Mouse (Mus musculus): Measurements from ENCODE around the gene Soga1. TPM values are rescaled to one million over a fixed set of nuclear protein-coding genes. Genes with fewer than 3 reads are reported as not detected.

Gene Soga1
- polyA plus RNA-seq, 1 experiment from 2014 or later, result 7.1 TPM

GRCm38 (mm10) chr2:157012341-157012740 is 66.7 kb downstream of the Soga1 start:
- Histone ChIP-seq H3K27ac (no peak overlapping the region), H3K36me3 (replicated peaks) (peaks cover 16% of the 10 kb centered on the region)
- 87% methylated on average over 6 of the region's 6 CpGs for WGBS

GRCm38 (mm10) chr2:157010634-157011310 is 68.3 kb downstream of the Soga1 start:
- 65% methylated on average over 11 of the region's 11 CpGs for WGBS
- peaks cover 11% of the 10 kb centered on the region for H3K4me1 ChIP-seq
- H3K4me3 ChIP-seq, result no peak overlapping the region
- H3K27ac ChIP-seq, result no peak overlapping the region
- no peak overlapping the region for H3K4me2 ChIP-seq
- ATAC-seq (replicated peaks), result no peak
- no peaks in the 10 kb centered on the region for H3K9me3 ChIP-seq
- peaks cover under 1% of the 10 kb centered on the region for H3K36me3 ChIP-seq (replicated peaks)
- no peaks in the 10 kb centered on the region for H3K27me3 ChIP-seq (replicated peaks)
- H3K9ac ChIP-seq, result no peak overlapping the region

More at GRCm38 (mm10) chr2:157012341-157012740, 66.7 kb downstream of the Soga1 start:
- Histone ChIP-seq H3K9ac (no peak overlapping the region), H3K9me3 (no peaks in the 10 kb centered on the region), H3K27me3 (replicated peaks) (no peaks in the 10 kb centered on the region), H3K4me1 (peaks cover 1% of the 10 kb centered on the region), H3K4me3 (no peak overlapping the region), H3K4me2 (no peak overlapping the region)
- ATAC-seq (replicated peaks), result no peak

GRCm38 (mm10) chr2:157010121-157010520 is 68.9 kb downstream of the Soga1 start:
- H3K36me3 ChIP-seq (replicated peaks), result no peaks in the 10 kb centered on the region
- H3K4me1 ChIP-seq, result peaks cover 11% of the 10 kb centered on the region
- H3K27me3 ChIP-seq (replicated peaks), result no peaks in the 10 kb centered on the region
- no peak overlapping the region for H3K9ac ChIP-seq
- H3K4me3 ChIP-seq, result no peak overlapping the region
- no peaks in the 10 kb centered on the region for H3K9me3 ChIP-seq
- no peak overlapping the region for H3K27ac ChIP-seq
- no peak overlapping the region for H3K4me2 ChIP-seq
- ATAC-seq (replicated peaks), result no peak

- Histone ChIP-seq H3K9ac (no peak overlapping the region), H3K27ac (no peak overlapping the region), H3K4me3 (no peak overlapping the region), H3K36me3 (replicated peaks) (no peaks in the 10 kb centered on the region), H3K27me3 (replicated peaks) (no peaks in the 10 kb centered on the region), H3K4me2 (no peak overlapping the region), H3K4me1 (peaks cover 11% of the 10 kb centered on the region), H3K9me3 (no peaks in the 10 kb centered on the region)
- ATAC-seq (replicated peaks), result no peak
These were observed 70.5 kb downstream of the Soga1 start for GRCm38 (mm10) chr2:157008509-157008908.

GRCm38 (mm10) chr2:157007234-157007596 is 71.8 kb downstream of the Soga1 start:
- 32% methylated on average over 5 of the region's 5 CpGs for WGBS
- no peaks in the 10 kb centered on the region for H3K27me3 ChIP-seq (replicated peaks)
- peak overlapping the region; percentile 98 for H3K4me2 ChIP-seq
- ATAC-seq (replicated peaks), result peak; percentile 53; the same call in 1 of the 2 replicates
- no peaks in the 10 kb centered on the region for H3K9me3 ChIP-seq
- peak overlapping the region; percentile 69 for H3K27ac ChIP-seq
- H3K9ac ChIP-seq, result peak overlapping the region; percentile 45
- H3K4me1 ChIP-seq, result peaks cover 11% of the 10 kb centered on the region
- H3K4me3 ChIP-seq, result peak overlapping the region; percentile 56
- no peaks in the 10 kb centered on the region for H3K36me3 ChIP-seq (replicated peaks)

GRCm38 (mm10) chr2:157006511-157007233 is 72.4 kb downstream of the Soga1 start, which contains the start of gene Dsn1:
Dsn1 (minus strand) TSS chr2:157007154.
- Histone ChIP-seq H3K27ac (peak within 1 kb of the TSS; percentile 69), H3K4me1 (peaks cover 11% of the 10 kb centered on the region), H3K4me3 (peak within 1 kb of the TSS; percentile 56), H3K9ac (peak within 1 kb of the TSS; percentile 45), H3K4me2 (peak within 1 kb of the TSS; percentile 98), H3K9me3 (no peaks in the 10 kb centered on the region), H3K36me3 (replicated peaks) (no peaks in the 10 kb centered on the region), H3K27me3 (replicated peaks) (no peaks in the 10 kb centered on the region)
- ATAC-seq (replicated peaks), result peak; percentile 81
- WGBS, result under 1% methylated on average over 56 of the region's 56 CpGs

- WGBS, result 93% methylated on average over 4 of the region's 4 CpGs
- H3K4me1 ChIP-seq, result peaks cover 10% of the 10 kb centered on the region
These were observed 76.7 kb downstream of the Soga1 start for GRCm38 (mm10) chr2:157002321-157002720.

GRCm38 (mm10) chr2:156998263-156998662 is 80.8 kb downstream of the Soga1 start:
- no peaks in the 10 kb centered on the region for H3K36me3 ChIP-seq (replicated peaks)
- H3K27ac ChIP-seq, result no peak overlapping the region
- H3K4me1 ChIP-seq, result no peaks in the 10 kb centered on the region
- ATAC-seq (replicated peaks), result no peak
- no peak overlapping the region for H3K9ac ChIP-seq
- H3K4me2 ChIP-seq, result no peak overlapping the region
- no peaks in the 10 kb centered on the region for H3K9me3 ChIP-seq
- H3K27me3 ChIP-seq (replicated peaks), result no peaks in the 10 kb centered on the region
- no peak overlapping the region for H3K4me3 ChIP-seq
- 92% methylated on average over 5 of the region's 5 CpGs for WGBS

More at GRCm38 (mm10) chr2:157002321-157002720, 76.7 kb downstream of the Soga1 start:
- H3K9me3 ChIP-seq, result no peaks in the 10 kb centered on the region
- H3K27me3 ChIP-seq (replicated peaks), result no peaks in the 10 kb centered on the region
- no peak overlapping the region for H3K4me3 ChIP-seq
- no peak overlapping the region for H3K9ac ChIP-seq
- H3K36me3 ChIP-seq (replicated peaks), result no peaks in the 10 kb centered on the region
- no peak overlapping the region for H3K4me2 ChIP-seq
- ATAC-seq (replicated peaks), result no peak
- H3K27ac ChIP-seq, result no peak overlapping the region

- Histone ChIP-seq H3K9ac (no peak overlapping the region), H3K36me3 (replicated peaks) (no peaks in the 10 kb centered on the region), H3K27ac (no peak overlapping the region), H3K27me3 (replicated peaks) (no peaks in the 10 kb centered on the region), H3K4me2 (no peak overlapping the region), H3K9me3 (no peaks in the 10 kb centered on the region), H3K4me1 (no peaks in the 10 kb centered on the region), H3K4me3 (no peak overlapping the region)
- 68% methylated on average over 6 of the region's 6 CpGs for WGBS
- no peak for ATAC-seq (replicated peaks)
These were observed 82.5 kb downstream of the Soga1 start for GRCm38 (mm10) chr2:156996576-156996975.

- Histone ChIP-seq H3K4me2 (peak within 1 kb of the TSS; percentile 63), H3K36me3 (replicated peaks) (no peaks in the 10 kb centered on the region), H3K9me3 (no peaks in the 10 kb centered on the region), H3K4me1 (peaks cover 10% of the 10 kb centered on the region), H3K27me3 (replicated peaks) (no peaks in the 10 kb centered on the region), H3K9ac (peak within 1 kb of the TSS; percentile 90), H3K27ac (peak within 1 kb of the TSS; percentile 88), H3K4me3 (peak within 1 kb of the TSS; percentile 76)
- WGBS, result under 1% methylated on average over 66 of the region's 66 CpGs
- peak; percentile 96 for ATAC-seq (replicated peaks)
These were observed 87.4 kb downstream of the Soga1 start, which contains the start of gene Ndrg3 for GRCm38 (mm10) chr2:156991470-156992319. Ndrg3 (minus strand) TSS chr2:156992056.

GRCm38 (mm10) chr2:156990727-156991431 is 88.2 kb downstream of the Soga1 start:
- H3K4me3 ChIP-seq, result peak overlapping the region; percentile 76
- 3% methylated on average over 16 of the region's 16 CpGs for WGBS
- peak overlapping the region; percentile 63 for H3K4me2 ChIP-seq
- no peak overlapping the region for H3K27ac ChIP-seq
- H3K36me3 ChIP-seq (replicated peaks), result no peaks in the 10 kb centered on the region
- peaks cover 10% of the 10 kb centered on the region for H3K4me1 ChIP-seq
- H3K9ac ChIP-seq, result peak overlapping the region; percentile 90
- no peaks in the 10 kb centered on the region for H3K27me3 ChIP-seq (replicated peaks)
- no peak for ATAC-seq (replicated peaks)
- H3K9me3 ChIP-seq, result no peaks in the 10 kb centered on the region
